Mouse (Mus musculus): ENCODE results near the gene Olfr1368. TPM values are rescaled to one million over a fixed set of nuclear protein-coding genes. Genes with fewer than 3 reads are reported as not detected.

Gene Olfr1368
- polyA plus RNA-seq (2014; fragmentation: Nextera tagmentation; extraction: Ambion mirVana): not detected in 2 replicates

- no peak for ATAC-seq (ENCODE audit: low read depth)
- Histone ChIP-seq H3K27ac (replicated peaks; ENCODE audit: low read depth, low read length) (no peak within 1 kb of the TSS), H3K27me3 (replicated peaks; ENCODE audit: control insufficient read depth, insufficient read depth, low read length) (no peaks in the 10 kb centered on the region), H3K9me3 (ENCODE audit: control insufficient read depth, low read length) (no peaks in the 10 kb centered on the region), H3K4me3 (ENCODE audit: low read depth, low read length) (no peak within 1 kb of the TSS), H3K9ac (ENCODE audit: low read depth, low read length) (no peak within 1 kb of the TSS), H3K4me1 (ENCODE audit: control insufficient read depth, insufficient read depth, low read length) (no peaks in the 10 kb centered on the region), H3K4me2 (ENCODE audit: low read depth, low read length) (no peak within 1 kb of the TSS), H3K36me3 (ENCODE audit: control insufficient read depth, insufficient read depth, low read length) (no peaks in the 10 kb centered on the region)
- WGBS: 73% methylated on average over 4 of the region's 4 CpGs
- no peak for DNase-seq (ENCODE audit: low spot score)
Observed at GRCm38 (mm10) chr13:21145767-21146166, at the start of gene Olfr1368. Gene Olfr1368, minus strand, starts transcription at chr13:21145867.

DNA sequence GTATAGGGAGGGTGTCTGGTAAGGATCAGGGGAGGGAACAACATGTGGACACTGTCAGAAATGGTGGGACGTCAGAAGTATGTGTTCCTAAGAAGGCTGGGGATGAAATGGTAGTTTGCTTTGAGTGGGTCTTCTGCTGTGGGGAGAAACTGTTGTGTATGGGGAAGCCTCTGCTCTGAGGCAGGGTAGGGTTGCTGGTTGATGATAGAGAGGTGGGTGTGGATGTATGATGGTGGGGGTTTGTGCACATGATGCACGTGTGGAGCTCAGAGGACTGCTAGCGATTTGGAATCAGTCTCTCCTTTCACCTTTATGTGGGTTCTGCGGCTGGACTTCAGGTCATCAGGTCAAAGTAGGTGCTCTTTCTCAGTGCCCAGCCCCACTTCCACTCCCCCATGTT lies 39.9 kb upstream of the Olfr1368 start:
- WGBS: 71% methylated on average over 4 of the region's 4 CpGs
- Histone ChIP-seq H3K4me3 (ENCODE audit: low read depth, low read length) (no peak overlapping the region), H3K27ac (replicated peaks; ENCODE audit: low read depth, low read length) (no peak overlapping the region), H3K27me3 (replicated peaks; ENCODE audit: control insufficient read depth, insufficient read depth, low read length) (no peaks in the 10 kb centered on the region), H3K36me3 (ENCODE audit: control insufficient read depth, insufficient read depth, low read length) (peaks cover 89% of the 10 kb centered on the region), H3K4me2 (ENCODE audit: low read depth, low read length) (no peak overlapping the region), H3K9ac (ENCODE audit: low read depth, low read length) (no peak overlapping the region), H3K4me1 (ENCODE audit: control insufficient read depth, insufficient read depth, low read length) (peaks cover 8% of the 10 kb centered on the region), H3K9me3 (ENCODE audit: control insufficient read depth, low read length) (no peaks in the 10 kb centered on the region)
- DNase-seq (ENCODE audit: low spot score) (no peak), ATAC-seq (ENCODE audit: low read depth) (no peak)

DNA sequence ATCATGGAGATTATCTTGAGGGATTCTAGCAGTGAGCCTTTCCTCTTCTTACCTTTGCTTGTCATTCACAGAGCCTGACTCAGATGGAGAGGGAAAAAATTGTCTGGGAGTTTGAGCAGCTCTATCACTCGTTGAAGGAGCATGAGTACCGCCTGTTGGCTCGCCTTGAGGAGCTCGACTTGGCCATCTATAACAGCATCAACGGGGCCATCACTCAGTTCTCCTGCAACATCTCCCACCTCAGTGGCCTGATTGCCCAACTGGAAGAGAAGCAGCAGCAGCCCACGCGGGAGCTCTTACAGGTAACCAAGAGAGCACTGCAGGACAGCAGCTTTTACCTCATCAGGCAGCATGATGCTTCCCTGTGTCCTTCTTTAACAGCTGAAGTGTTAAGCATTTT lies 38.0 kb upstream of the Olfr1368 start:
- no peaks in the 10 kb centered on the region for H3K9me3 ChIP-seq (ENCODE audit: control insufficient read depth, low read length)
- H3K4me3 ChIP-seq (ENCODE audit: low read depth, low read length): no peak overlapping the region
- ATAC-seq (ENCODE audit: low read depth) (no peak), DNase-seq (ENCODE audit: low spot score) (no peak)
- H3K27me3 ChIP-seq (replicated peaks; ENCODE audit: control insufficient read depth, insufficient read depth, low read length): no peaks in the 10 kb centered on the region
- no peak overlapping the region for H3K27ac ChIP-seq (replicated peaks; ENCODE audit: low read depth, low read length)
- no peak overlapping the region for H3K9ac ChIP-seq (ENCODE audit: low read depth, low read length)
- peaks cover 15% of the 10 kb centered on the region for H3K4me1 ChIP-seq (ENCODE audit: control insufficient read depth, insufficient read depth, low read length)
- peaks cover 70% of the 10 kb centered on the region for H3K36me3 ChIP-seq (ENCODE audit: control insufficient read depth, insufficient read depth, low read length)
- WGBS: 94% methylated on average over 7 of the region's 7 CpGs
- no peak overlapping the region for H3K4me2 ChIP-seq (ENCODE audit: low read depth, low read length)

DNA sequence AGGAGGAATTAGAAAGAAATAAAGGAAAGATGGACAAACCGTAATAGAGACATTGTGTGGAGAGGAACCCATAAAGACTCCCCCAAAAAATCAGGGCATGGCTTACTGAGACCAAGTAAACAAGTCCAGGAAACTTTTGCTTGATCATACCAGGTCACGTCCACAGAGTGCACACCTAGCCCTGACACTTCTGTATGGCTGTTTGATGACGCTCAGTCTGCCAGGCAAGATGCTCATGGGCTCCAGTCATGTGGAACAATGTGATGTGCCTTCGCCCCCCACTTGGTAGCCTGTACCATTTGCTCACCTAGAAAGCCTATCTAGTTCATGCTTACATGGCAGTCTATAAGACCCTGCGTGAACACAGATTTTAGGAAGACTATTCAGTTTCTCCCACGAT lies 37.4 kb upstream of the Olfr1368 start:
- H3K9ac ChIP-seq (ENCODE audit: low read depth, low read length): no peak overlapping the region
- 89% methylated on average over 6 of the region's 6 CpGs for WGBS
- no peaks in the 10 kb centered on the region for H3K27me3 ChIP-seq (replicated peaks; ENCODE audit: control insufficient read depth, insufficient read depth, low read length)
- H3K4me1 ChIP-seq (ENCODE audit: control insufficient read depth, insufficient read depth, low read length): peaks cover 16% of the 10 kb centered on the region
- no peak overlapping the region for H3K4me2 ChIP-seq (ENCODE audit: low read depth, low read length)
- no peaks in the 10 kb centered on the region for H3K9me3 ChIP-seq (ENCODE audit: control insufficient read depth, low read length)
- no peak overlapping the region for H3K4me3 ChIP-seq (ENCODE audit: low read depth, low read length)
- H3K27ac ChIP-seq (replicated peaks; ENCODE audit: low read depth, low read length): no peak overlapping the region
- peaks cover 64% of the 10 kb centered on the region for H3K36me3 ChIP-seq (ENCODE audit: control insufficient read depth, insufficient read depth, low read length)
- no peak for DNase-seq (ENCODE audit: low spot score)
- ATAC-seq (ENCODE audit: low read depth): no peak

GRCm38 (mm10) chr13:21181996-21182395 lies 36.3 kb upstream of the Olfr1368 start:
- Histone ChIP-seq H3K9ac (ENCODE audit: low read depth, low read length) (peak overlapping the region; percentile 94), H3K9me3 (ENCODE audit: control insufficient read depth, low read length) (no peaks in the 10 kb centered on the region), H3K4me2 (ENCODE audit: low read depth, low read length) (peak overlapping the region; percentile 86), H3K4me3 (ENCODE audit: low read depth, low read length) (peak overlapping the region; percentile 99), H3K27ac (replicated peaks; ENCODE audit: low read depth, low read length) (no peak overlapping the region), H3K4me1 (ENCODE audit: control insufficient read depth, insufficient read depth, low read length) (peaks cover 16% of the 10 kb centered on the region), H3K36me3 (ENCODE audit: control insufficient read depth, insufficient read depth, low read length) (peaks cover 53% of the 10 kb centered on the region), H3K27me3 (replicated peaks; ENCODE audit: control insufficient read depth, insufficient read depth, low read length) (no peaks in the 10 kb centered on the region)
- DNase-seq (ENCODE audit: low spot score) (no peak), ATAC-seq (ENCODE audit: low read depth) (no peak)
- 66% methylated on average over 7 of the region's 7 CpGs for WGBS

DNA sequence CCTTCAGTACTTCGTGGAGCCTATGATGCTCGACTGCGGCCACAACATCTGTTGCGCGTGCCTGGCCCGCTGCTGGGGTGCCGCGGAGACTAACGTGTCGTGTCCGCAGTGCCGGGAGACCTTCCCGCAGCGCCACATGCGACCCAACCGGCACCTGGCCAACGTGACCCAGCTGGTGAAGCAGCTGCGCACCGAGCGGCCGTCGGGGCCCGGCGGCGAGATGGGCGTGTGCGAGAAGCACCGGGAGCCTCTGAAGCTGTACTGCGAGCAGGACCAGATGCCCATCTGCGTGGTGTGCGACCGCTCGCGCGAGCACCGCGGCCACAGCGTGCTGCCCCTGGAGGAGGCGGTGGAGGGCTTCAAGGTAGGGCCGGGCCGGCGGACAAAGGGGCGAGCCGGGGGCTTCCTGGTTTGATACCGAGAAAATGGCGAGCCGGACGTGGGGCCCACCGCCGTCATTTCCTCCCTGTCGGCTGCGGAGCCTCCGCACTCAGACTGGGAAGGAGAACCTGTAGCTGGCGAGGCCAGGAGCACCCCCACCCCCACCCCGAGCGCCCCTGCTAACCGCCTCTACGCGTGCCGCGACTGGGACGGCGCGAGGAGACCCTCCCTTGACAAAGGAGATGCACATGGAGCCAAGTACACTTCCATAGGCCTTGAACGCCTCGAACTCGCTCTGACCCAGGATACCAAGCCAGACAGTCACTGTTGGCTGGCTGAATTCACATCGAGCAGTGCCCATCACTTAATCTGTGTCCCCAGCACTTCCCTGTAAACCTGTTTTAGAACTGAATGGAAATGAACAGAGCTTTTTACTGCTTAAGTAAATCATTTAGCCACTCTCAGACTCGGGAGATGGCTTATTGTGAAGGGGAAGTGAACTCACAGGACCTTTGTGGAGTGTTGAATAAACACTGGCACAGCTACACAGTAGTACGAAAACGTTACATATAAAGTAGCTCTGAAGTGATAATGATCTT lies 35.2 kb upstream of the Olfr1368 start:
- under 1% methylated on average over 53 of the region's 71 CpGs for WGBS
- peak; percentile 50 for DNase-seq (ENCODE audit: low spot score)
- Histone ChIP-seq H3K27ac (replicated peaks; ENCODE audit: low read depth, low read length) (peak overlapping the region; percentile 96), H3K9ac (ENCODE audit: low read depth, low read length) (peak overlapping the region; percentile 94), H3K4me3 (ENCODE audit: low read depth, low read length) (peak overlapping the region; percentile 99), H3K4me2 (ENCODE audit: low read depth, low read length) (peak overlapping the region; percentile 86), H3K4me1 (ENCODE audit: control insufficient read depth, insufficient read depth, low read length) (peaks cover 16% of the 10 kb centered on the region), H3K36me3 (ENCODE audit: control insufficient read depth, insufficient read depth, low read length) (peaks cover 43% of the 10 kb centered on the region), H3K27me3 (replicated peaks; ENCODE audit: control insufficient read depth, insufficient read depth, low read length) (no peaks in the 10 kb centered on the region), H3K9me3 (ENCODE audit: control insufficient read depth, low read length) (no peaks in the 10 kb centered on the region)
- peak; percentile 36 for ATAC-seq (ENCODE audit: low read depth)

- H3K27me3 ChIP-seq (replicated peaks; ENCODE audit: control insufficient read depth, insufficient read depth, low read length): no peaks in the 10 kb centered on the region
- H3K27ac ChIP-seq (replicated peaks; ENCODE audit: low read depth, low read length): peak overlapping the region; percentile 96
- peaks cover 16% of the 10 kb centered on the region for H3K4me1 ChIP-seq (ENCODE audit: control insufficient read depth, insufficient read depth, low read length)
- no peaks in the 10 kb centered on the region for H3K9me3 ChIP-seq (ENCODE audit: control insufficient read depth, low read length)
- peak; percentile 95 for ATAC-seq (ENCODE audit: low read depth)
- peak overlapping the region; percentile 86 for H3K4me2 ChIP-seq (ENCODE audit: low read depth, low read length)
- H3K36me3 ChIP-seq (ENCODE audit: control insufficient read depth, insufficient read depth, low read length): peaks cover 34% of the 10 kb centered on the region
- H3K4me3 ChIP-seq (ENCODE audit: low read depth, low read length): peak overlapping the region; percentile 99
- WGBS: under 1% methylated on average over 32 of the region's 80 CpGs
- H3K9ac ChIP-seq (ENCODE audit: low read depth, low read length): peak overlapping the region; percentile 94
- DNase-seq (ENCODE audit: low spot score): peak; percentile 97
Observed at GRCm38 (mm10) chr13:21179724-21180550, 34.3 kb upstream of the Olfr1368 start.

DNA sequence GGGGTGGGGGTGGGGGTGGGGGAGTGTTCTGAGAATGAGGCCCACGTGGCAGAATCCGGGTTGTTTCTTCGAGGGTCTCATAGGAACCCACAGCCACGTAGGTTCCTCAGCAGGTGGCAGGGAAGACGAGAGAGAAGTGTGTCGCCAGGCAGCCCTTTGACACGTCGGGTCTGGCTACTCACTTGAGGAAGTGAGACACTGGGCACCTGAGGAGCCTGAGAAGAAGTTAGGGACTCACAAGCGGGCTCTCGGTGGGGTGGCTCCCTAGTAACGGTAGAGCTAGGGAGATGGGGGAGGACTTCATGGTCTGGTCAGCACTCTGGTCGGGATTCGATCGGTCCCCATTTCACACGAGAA lies 33.7 kb upstream of the Olfr1368 start, which contains the start of gene Trim27:
Trim27 (plus strand) TSS at position 79 of the 357 bp plus-strand sequence.
- H3K36me3 ChIP-seq (ENCODE audit: control insufficient read depth, insufficient read depth, low read length): peaks cover 28% of the 10 kb centered on the region
- WGBS: 0% methylated on average over 14 of the region's 15 CpGs
- H3K9ac ChIP-seq (ENCODE audit: low read depth, low read length): peak within 1 kb of the TSS; percentile 94
- peak within 1 kb of the TSS; percentile 96 for H3K27ac ChIP-seq (replicated peaks; ENCODE audit: low read depth, low read length)
- H3K4me1 ChIP-seq (ENCODE audit: control insufficient read depth, insufficient read depth, low read length): peaks cover 16% of the 10 kb centered on the region
- peak; percentile 24 for ATAC-seq (ENCODE audit: low read depth)
- H3K9me3 ChIP-seq (ENCODE audit: control insufficient read depth, low read length): no peaks in the 10 kb centered on the region
- H3K4me3 ChIP-seq (ENCODE audit: low read depth, low read length): peak within 1 kb of the TSS; percentile 99
- H3K27me3 ChIP-seq (replicated peaks; ENCODE audit: control insufficient read depth, insufficient read depth, low read length): no peaks in the 10 kb centered on the region
- H3K4me2 ChIP-seq (ENCODE audit: low read depth, low read length): peak within 1 kb of the TSS; percentile 86
- no peak for DNase-seq (ENCODE audit: low spot score)
